Mouse (Mus musculus) hindbrain, embryonic 12.5 days (tissue): ENCODE measurements at regions not wholly inside any gene's neighbourhood (a gene's known extent, or its start where the extent isn't known, plus 50 kb on each side); places are given as distances from the start of the nearest gene placed in this dataset.
"Not testable (repeated sequence)": the region's sequence is repeated elsewhere in the genome, so short reads cannot be mapped to it uniquely, and the experiment has no call there.

Experiments used
- ATAC-seq: fragments of 200-750 bp; cut with Nextera tagmentation; 2 replicates; pipeline ENCODE4 v1.8.0; 2017; ENCODE audit warnings: moderate TSS enrichment; ENCODE audit not compliant: low FRiP score
- H3K27ac ChIP-seq: fragments of 300-500 bp; sonication (generic); 2 replicates; pipeline ENCODE4 v1.5.1; 2016; ENCODE audit warnings: mild to moderate bottlenecking
- H3K27me3 ChIP-seq: fragments of 300-500 bp; sonication (generic); 2 replicates; pipeline ENCODE4 v1.6.1; 2016; ENCODE audit warnings: mild to moderate bottlenecking
- H3K36me3 ChIP-seq: fragments of 300-500 bp; sonication (generic); 2 replicates; pipeline ENCODE4 v1.6.1; 2016; ENCODE audit warnings: mild to moderate bottlenecking
- H3K4me1 ChIP-seq: fragments of 300-500 bp; sonication (generic); 2 replicates; pipeline ENCODE4 v1.6.1; 2016
- H3K4me2 ChIP-seq: fragments of 300-500 bp; sonication (generic); replicated peaks from 2 replicates; pipeline ENCODE4 v1.6.1; 2016; ENCODE audit warnings: mild to moderate bottlenecking
- H3K4me3 ChIP-seq: fragments of 300-500 bp; sonication (generic); 2 replicates; pipeline ENCODE4 v1.5.1; 2016; ENCODE audit warnings: mild to moderate bottlenecking
- H3K9ac ChIP-seq: fragments of 300-500 bp; sonication (generic); 2 replicates; pipeline ENCODE4 v1.6.1; 2016; ENCODE audit warnings: mild to moderate bottlenecking, moderate library complexity
- H3K9me3 ChIP-seq: fragments of 300-500 bp; sonication (generic); replicated peaks from 2 replicates; pipeline ENCODE4 v1.6.1; 2016; ENCODE audit warnings: mild to moderate bottlenecking
- WGBS: fragments of 180-500 bp; shearing (Covaris S2); methylation state at CpG from one replicate; pipeline ENCODE4 v1.1.7; 2016; 5-methylcytosine and 5-hydroxymethylcytosine counted together

GRCm38 (mm10) chr16:12652180-12652579 lies 457.3 kb upstream of the Ercc4 start:
- Histone ChIP-seq H3K9ac (no peak overlapping the region), H3K4me2 (no peak overlapping the region), H3K4me1 (no peaks in the 10 kb centered on the region), H3K9me3 (no peaks in the 10 kb centered on the region), H3K4me3 (no peak overlapping the region), H3K27ac (no peak overlapping the region), H3K36me3 (no peaks in the 10 kb centered on the region), H3K27me3 (no peaks in the 10 kb centered on the region)
- no peak for ATAC-seq
- 80% methylated on average over 3 of the region's 3 CpGs for WGBS

- not testable (repeated sequence) for H3K9me3 ChIP-seq, H3K9ac ChIP-seq, H3K27ac ChIP-seq, ATAC-seq, H3K4me2 ChIP-seq, H3K4me3 ChIP-seq, H3K27me3 ChIP-seq, H3K36me3 ChIP-seq, H3K4me1 ChIP-seq
- 80% methylated on average over 1 of the region's 1 CpGs for WGBS
Measured at GRCm38 (mm10) chr16:12673656-12674055, 435.8 kb upstream of the Ercc4 start.

GRCm38 (mm10) chr16:12681474-12681873 lies 428.0 kb upstream of the Ercc4 start:
- H3K27ac ChIP-seq = no peak overlapping the region
- no peak overlapping the region for H3K9ac ChIP-seq
- WGBS = 84% methylated on average over 2 of the region's 2 CpGs
- no peaks in the 10 kb centered on the region for H3K9me3 ChIP-seq
- H3K4me1 ChIP-seq = no peaks in the 10 kb centered on the region
- H3K36me3 ChIP-seq = no peaks in the 10 kb centered on the region
- no peaks in the 10 kb centered on the region for H3K27me3 ChIP-seq
- no peak for ATAC-seq
- H3K4me2 ChIP-seq = no peak overlapping the region
- no peak overlapping the region for H3K4me3 ChIP-seq

- Histone ChIP-seq H3K9me3 (no peaks in the 10 kb centered on the region), H3K4me1 (no peaks in the 10 kb centered on the region), H3K9ac (no peak overlapping the region), H3K36me3 (no peaks in the 10 kb centered on the region), H3K27ac (no peak overlapping the region), H3K27me3 (no peaks in the 10 kb centered on the region), H3K4me2 (no peak overlapping the region), H3K4me3 (no peak overlapping the region)
- ATAC-seq = no peak
- 79% methylated on average over 3 of the region's 3 CpGs for WGBS
Measured at GRCm38 (mm10) chr16:12685816-12686215, 423.7 kb upstream of the Ercc4 start.

GRCm38 (mm10) chr16:12691776-12692175 lies 417.7 kb upstream of the Ercc4 start:
- Histone ChIP-seq H3K4me3 (no peak overlapping the region), H3K36me3 (no peaks in the 10 kb centered on the region), H3K4me2 (no peak overlapping the region), H3K9me3 (no peaks in the 10 kb centered on the region), H3K9ac (no peak overlapping the region), H3K27ac (no peak overlapping the region), H3K4me1 (no peaks in the 10 kb centered on the region), H3K27me3 (no peaks in the 10 kb centered on the region)
- no peak for ATAC-seq
- WGBS = 28% methylated on average over 3 of the region's 3 CpGs

- Histone ChIP-seq H3K4me3 (no peak overlapping the region), H3K9me3 (no peaks in the 10 kb centered on the region), H3K36me3 (no peaks in the 10 kb centered on the region), H3K4me2 (no peak overlapping the region), H3K4me1 (no peaks in the 10 kb centered on the region), H3K9ac (no peak overlapping the region), H3K27ac (no peak overlapping the region), H3K27me3 (no peaks in the 10 kb centered on the region)
- ATAC-seq = no peak
- WGBS = 61% methylated on average over 4 of the region's 5 CpGs
Measured at GRCm38 (mm10) chr16:12692739-12693292, 416.7 kb upstream of the Ercc4 start.

- no peak overlapping the region for H3K4me2 ChIP-seq
- H3K36me3 ChIP-seq = no peaks in the 10 kb centered on the region
- H3K4me3 ChIP-seq = no peak overlapping the region
- ATAC-seq = no peak
- no peaks in the 10 kb centered on the region for H3K9me3 ChIP-seq
- 65% methylated on average over 7 of the region's 7 CpGs for WGBS
- no peaks in the 10 kb centered on the region for H3K27me3 ChIP-seq
- H3K9ac ChIP-seq = no peak overlapping the region
- H3K4me1 ChIP-seq = no peaks in the 10 kb centered on the region
- H3K27ac ChIP-seq = no peak overlapping the region
Measured at GRCm38 (mm10) chr16:12693346-12693745, 416.1 kb upstream of the Ercc4 start.

- ATAC-seq = no peak
- H3K9ac ChIP-seq = no peak overlapping the region
- no peaks in the 10 kb centered on the region for H3K36me3 ChIP-seq
- WGBS = 79% methylated on average over 3 of the region's 3 CpGs
- no peaks in the 10 kb centered on the region for H3K9me3 ChIP-seq
- no peak overlapping the region for H3K27ac ChIP-seq
- H3K4me3 ChIP-seq = no peak overlapping the region
- H3K4me2 ChIP-seq = no peak overlapping the region
- no peaks in the 10 kb centered on the region for H3K27me3 ChIP-seq
- no peaks in the 10 kb centered on the region for H3K4me1 ChIP-seq
Measured at GRCm38 (mm10) chr16:12694646-12695045, 414.8 kb upstream of the Ercc4 start.

- no peaks in the 10 kb centered on the region for H3K27me3 ChIP-seq
- H3K4me1 ChIP-seq = no peaks in the 10 kb centered on the region
- no peak overlapping the region for H3K4me3 ChIP-seq
- no peak overlapping the region for H3K4me2 ChIP-seq
- H3K9me3 ChIP-seq = no peaks in the 10 kb centered on the region
- ATAC-seq = no peak
- no peak overlapping the region for H3K27ac ChIP-seq
- H3K9ac ChIP-seq = no peak overlapping the region
- H3K36me3 ChIP-seq = no peaks in the 10 kb centered on the region
- WGBS = 93% methylated on average over 10 of the region's 10 CpGs
Measured at GRCm38 (mm10) chr16:12696939-12697621, 412.4 kb upstream of the Ercc4 start.

- no peaks in the 10 kb centered on the region for H3K9me3 ChIP-seq
- no peaks in the 10 kb centered on the region for H3K36me3 ChIP-seq
- ATAC-seq = no peak; the same call in 1 of the 2 replicates
- H3K27me3 ChIP-seq = no peaks in the 10 kb centered on the region
- H3K4me1 ChIP-seq = no peaks in the 10 kb centered on the region
- no peak overlapping the region for H3K4me2 ChIP-seq
- H3K4me3 ChIP-seq = no peak overlapping the region
- no peak overlapping the region for H3K27ac ChIP-seq
- no peak overlapping the region for H3K9ac ChIP-seq
- WGBS = 77% methylated on average over 5 of the region's 5 CpGs
Measured at GRCm38 (mm10) chr16:12699557-12699956, 409.9 kb upstream of the Ercc4 start.

GRCm38 (mm10) chr16:12700088-12700487 lies 409.4 kb upstream of the Ercc4 start:
- no peak for ATAC-seq
- H3K36me3 ChIP-seq = no peaks in the 10 kb centered on the region
- no peak overlapping the region for H3K27ac ChIP-seq
- no peak overlapping the region for H3K4me2 ChIP-seq
- H3K9ac ChIP-seq = no peak overlapping the region
- no peaks in the 10 kb centered on the region for H3K27me3 ChIP-seq
- no peaks in the 10 kb centered on the region for H3K9me3 ChIP-seq
- 86% methylated on average over 10 of the region's 10 CpGs for WGBS
- no peaks in the 10 kb centered on the region for H3K4me1 ChIP-seq
- no peak overlapping the region for H3K4me3 ChIP-seq

GRCm38 (mm10) chr16:12703818-12704590 lies 405.5 kb upstream of the Ercc4 start:
- no peak overlapping the region for H3K4me3 ChIP-seq
- WGBS = 93% methylated on average over 9 of the region's 9 CpGs

GRCm38 (mm10) chr16:12706907-12707306 lies 402.6 kb upstream of the Ercc4 start:
- no peaks in the 10 kb centered on the region for H3K9me3 ChIP-seq
- no peak overlapping the region for H3K9ac ChIP-seq
- ATAC-seq = no peak
- no peak overlapping the region for H3K27ac ChIP-seq
- H3K4me3 ChIP-seq = no peak overlapping the region
- H3K36me3 ChIP-seq = no peaks in the 10 kb centered on the region
- no peak overlapping the region for H3K4me2 ChIP-seq
- no peaks in the 10 kb centered on the region for H3K27me3 ChIP-seq
- no peaks in the 10 kb centered on the region for H3K4me1 ChIP-seq

More at GRCm38 (mm10) chr16:12703818-12704590, 405.5 kb upstream of the Ercc4 start:
- Histone ChIP-seq H3K27ac (no peak overlapping the region), H3K36me3 (no peaks in the 10 kb centered on the region), H3K4me1 (no peaks in the 10 kb centered on the region), H3K4me2 (no peak overlapping the region), H3K27me3 (no peaks in the 10 kb centered on the region), H3K9ac (no peak overlapping the region), H3K9me3 (no peaks in the 10 kb centered on the region)
- no peak for ATAC-seq
